Mouse (Mus musculus) limb, embryonic 11.5 days (tissue): ENCODE measurements around the gene Cd300lb. TPM values are rescaled to one million over a fixed set of nuclear protein-coding genes. Genes with fewer than 3 reads are reported as not detected.

Experiments used
- ATAC-seq: fragments of 200-750 bp; cut with Nextera tagmentation; 2 replicates; pipeline ENCODE4 v1.8.0; 2017; ENCODE audit warnings: low read depth; ENCODE audit not compliant: insufficient number of reproducible peaks, low FRiP score, low TSS enrichment
- DNase-seq: peaks from one replicate; pipeline ENCODE4 v3.0.0-alpha.2; 2015; ENCODE audit warnings: low spot score
- H3K27ac ChIP-seq: fragments of 300-500 bp; sonication (generic); replicated peaks from 2 replicates; pipeline ENCODE4 v1.5.1; 2014; ENCODE audit warnings: low read depth, mild to moderate bottlenecking, low read length
- H3K27me3 ChIP-seq: fragments of 300-500 bp; sonication (generic); 2 replicates; pipeline ENCODE4 v1.6.1; 2014; ENCODE audit warnings: mild to moderate bottlenecking, low read length, mixed read lengths; ENCODE audit not compliant: control insufficient read depth, insufficient read depth
- H3K36me3 ChIP-seq: fragments of 300-500 bp; sonication (generic); 2 replicates; pipeline ENCODE4 v1.6.1; 2014; ENCODE audit warnings: mild to moderate bottlenecking, low read length, moderate library complexity, mixed read lengths; ENCODE audit not compliant: control insufficient read depth, insufficient read depth
- H3K4me1 ChIP-seq: fragments of 300-500 bp; sonication (generic); 2 replicates; pipeline ENCODE4 v1.6.1; 2014; ENCODE audit warnings: low read length, mixed read lengths; ENCODE audit not compliant: control insufficient read depth, insufficient read depth
- H3K4me2 ChIP-seq: fragments of 300-500 bp; sonication (generic); 2 replicates; pipeline ENCODE4 v1.6.1; 2014; ENCODE audit warnings: low read depth, mild to moderate bottlenecking, moderate library complexity; ENCODE audit not compliant: severe bottlenecking
- H3K4me3 ChIP-seq: fragments of 300-500 bp; sonication (generic); 2 replicates; pipeline ENCODE4 v1.5.1; 2014; ENCODE audit warnings: low read depth, low read length
- H3K9ac ChIP-seq: fragments of 300-500 bp; sonication (generic); 2 replicates; pipeline ENCODE4 v1.6.1; 2014; ENCODE audit warnings: mild to moderate bottlenecking, low read length
- H3K9me3 ChIP-seq: fragments of 300-500 bp; sonication (generic); 2 replicates; pipeline ENCODE4 v1.6.1; 2016; ENCODE audit warnings: low read length; ENCODE audit not compliant: control insufficient read depth
- WGBS: fragments of 180-500 bp; shearing (Covaris S2); extraction: QIAGEN DNeasy Blood & Tissue Kit; methylation state at CpG from one replicate; pipeline ENCODE4 v1.1.7; 2014; 5-methylcytosine and 5-hydroxymethylcytosine counted together
- polyA plus RNA-seq: library from polyadenylated mRNA; unstranded; fragments of >200 nt; fragmentation: Nextera tagmentation; extraction: Ambion mirVana; gene quantifications from 2 replicates; pipeline ENCODE4 v1.2.1, GENCODE M21; 2014

Gene Cd300lb
- polyA plus RNA-seq, result not detected in 2 replicates

DNA sequence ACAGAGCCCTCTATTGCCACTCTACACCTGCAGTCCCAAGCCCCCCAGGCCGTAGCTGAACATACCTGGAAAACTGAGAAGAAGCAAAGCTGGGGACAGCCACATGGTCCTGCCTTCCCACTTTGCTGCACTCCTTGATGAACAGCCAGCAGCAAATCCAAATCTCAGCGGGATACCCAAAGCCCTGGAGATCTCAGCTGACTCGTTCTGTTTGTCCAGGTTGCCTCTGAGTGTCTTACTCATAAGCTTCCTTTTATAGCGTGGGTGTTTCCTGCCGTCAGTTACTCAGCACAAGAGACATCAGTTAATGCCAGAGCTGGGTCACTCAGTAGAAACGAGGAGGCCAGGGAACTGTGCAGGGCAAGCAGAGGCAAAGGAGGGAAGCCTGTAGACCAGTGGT, at the start of gene Cd300lb:
Gene Cd300lb, minus strand, starts transcription at position 243 of the 400 bp plus-strand sequence.
- no peaks in the 10 kb centered on the region for H3K27me3 ChIP-seq
- H3K9me3 ChIP-seq, result no peaks in the 10 kb centered on the region
- no peaks in the 10 kb centered on the region for H3K4me1 ChIP-seq
- no peak within 1 kb of the TSS for H3K4me3 ChIP-seq
- ATAC-seq (no peak), DNase-seq (no peak)
- no peak within 1 kb of the TSS for H3K9ac ChIP-seq
- no peaks in the 10 kb centered on the region for H3K36me3 ChIP-seq
- no peak within 1 kb of the TSS for H3K4me2 ChIP-seq
- H3K27ac ChIP-seq, result no peak within 1 kb of the TSS
- WGBS, result 67% methylated on average over 6 of the region's 6 CpGs

GRCm38 (mm10) chr11:114981866-114982265, 47.7 kb upstream of the Cd300lb start:
- Histone ChIP-seq H3K9ac (no peak overlapping the region), H3K27ac (no peak overlapping the region), H3K4me2 (no peak overlapping the region), H3K9me3 (peaks cover 4% of the 10 kb centered on the region; the same call in 1 of the 2 replicates), H3K27me3 (no peaks in the 10 kb centered on the region), H3K36me3 (no peaks in the 10 kb centered on the region), H3K4me1 (no peaks in the 10 kb centered on the region), H3K4me3 (no peak overlapping the region)
- DNase-seq (no peak), ATAC-seq (no peak)
- WGBS, result 89% methylated on average over 4 of the region's 4 CpGs

- Histone ChIP-seq H3K27ac (no peak overlapping the region), H3K36me3 (no peaks in the 10 kb centered on the region), H3K9me3 (no peaks in the 10 kb centered on the region), H3K4me2 (no peak overlapping the region), H3K4me1 (no peaks in the 10 kb centered on the region), H3K9ac (no peak overlapping the region), H3K27me3 (no peaks in the 10 kb centered on the region), H3K4me3 (no peak overlapping the region)
- no peak for ATAC-seq
- WGBS, result 86% methylated on average over 10 of the region's 10 CpGs
- DNase-seq, result no peak
These were observed 38.5 kb upstream of the Cd300lb start for GRCm38 (mm10) chr11:114972726-114973125.

DNA sequence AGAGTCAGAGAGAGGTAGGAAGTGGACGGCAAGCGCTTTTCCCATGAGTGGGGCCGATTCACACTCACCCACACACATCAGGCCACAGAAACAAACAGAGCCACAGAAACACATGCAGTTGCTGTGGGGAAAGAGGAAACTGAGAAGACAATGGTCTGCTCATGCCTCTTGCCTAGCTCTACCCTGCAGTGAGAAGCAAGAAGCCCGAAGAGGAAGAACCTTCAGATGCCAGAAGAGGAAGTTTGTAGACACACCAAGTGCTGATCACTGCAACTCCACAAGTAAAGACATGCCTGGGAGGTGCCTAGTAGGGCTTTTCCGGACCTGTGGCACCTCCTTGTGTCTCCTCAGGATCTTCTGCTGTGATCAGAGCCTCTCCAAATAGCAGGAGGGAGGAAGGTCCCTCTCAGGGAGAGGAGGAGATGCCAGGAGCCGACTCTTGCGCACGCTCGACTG, 34.6 kb upstream of the Cd300lb start, which contains the start of gene Cd300c:
Gene Cd300c, minus strand, starts transcription at position 406 of the 456 bp plus-strand sequence.
- ATAC-seq (no peak), DNase-seq (no peak)
- no peaks in the 10 kb centered on the region for H3K27me3 ChIP-seq
- no peak within 1 kb of the TSS; the same call in 1 of the 2 replicates for H3K4me2 ChIP-seq
- H3K36me3 ChIP-seq, result no peaks in the 10 kb centered on the region
- H3K27ac ChIP-seq, result no peak within 1 kb of the TSS
- H3K9me3 ChIP-seq, result no peaks in the 10 kb centered on the region
- 84% methylated on average over 9 of the region's 9 CpGs for WGBS
- no peaks in the 10 kb centered on the region for H3K4me1 ChIP-seq
- H3K4me3 ChIP-seq, result no peak within 1 kb of the TSS
- no peak within 1 kb of the TSS for H3K9ac ChIP-seq

- Histone ChIP-seq H3K4me1 (no peaks in the 10 kb centered on the region), H3K9me3 (no peaks in the 10 kb centered on the region), H3K4me2 (no peak overlapping the region), H3K27me3 (no peaks in the 10 kb centered on the region), H3K27ac (no peak overlapping the region), H3K9ac (no peak overlapping the region), H3K36me3 (no peaks in the 10 kb centered on the region), H3K4me3 (no peak overlapping the region)
- no peak for DNase-seq
- no peak for ATAC-seq
- 65% methylated on average over 3 of the region's 3 CpGs for WGBS
These were observed 31.1 kb upstream of the Cd300lb start for GRCm38 (mm10) chr11:114965182-114965828.

DNA sequence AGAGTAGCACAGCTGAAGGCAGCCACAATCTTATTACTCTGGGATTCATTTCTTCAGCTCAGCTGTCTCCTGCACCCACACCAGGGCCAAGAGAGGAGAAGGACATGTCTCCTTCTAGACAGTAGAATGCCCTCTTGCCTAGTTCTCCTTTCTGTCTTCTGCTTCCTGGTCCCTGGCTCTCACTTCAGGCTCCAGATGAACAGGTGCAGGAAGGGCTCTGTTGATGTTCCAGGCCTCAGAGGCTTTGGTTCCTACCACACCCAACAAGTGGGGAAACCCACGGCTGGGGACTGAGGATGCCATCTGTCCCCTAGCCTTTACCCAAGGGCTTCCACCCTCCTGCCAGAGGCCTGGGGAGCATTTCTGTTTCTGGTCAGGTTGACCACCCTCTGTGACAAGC, 26.2 kb upstream of the Cd300lb start:
- no peak overlapping the region for H3K4me2 ChIP-seq
- no peak overlapping the region for H3K9ac ChIP-seq
- H3K9me3 ChIP-seq, result no peaks in the 10 kb centered on the region
- DNase-seq, result no peak
- no peaks in the 10 kb centered on the region for H3K27me3 ChIP-seq
- 71% methylated on average over 1 of the region's 1 CpGs for WGBS
- no peak overlapping the region for H3K27ac ChIP-seq
- no peaks in the 10 kb centered on the region for H3K36me3 ChIP-seq
- ATAC-seq, result no peak
- no peak overlapping the region for H3K4me3 ChIP-seq
- no peaks in the 10 kb centered on the region for H3K4me1 ChIP-seq

DNA sequence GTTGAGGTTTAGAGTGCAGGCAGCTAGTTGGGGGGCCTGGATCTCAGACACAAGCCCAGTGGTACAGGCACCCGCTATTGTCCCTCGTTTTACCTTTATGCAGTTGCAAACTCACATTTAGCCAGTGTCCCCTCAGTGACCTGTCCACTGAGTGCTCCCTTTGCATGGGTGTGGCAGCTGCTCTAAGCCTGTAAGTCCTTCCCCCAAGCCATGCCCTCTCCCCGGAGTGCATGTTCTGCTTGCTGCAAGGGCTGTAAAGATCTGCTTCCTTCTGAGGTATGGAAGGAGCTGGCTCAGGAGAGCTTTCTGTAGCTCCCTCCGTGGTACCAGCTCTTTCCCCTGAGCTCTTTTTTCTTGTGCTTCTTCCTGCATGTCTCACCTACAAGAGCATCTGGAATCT, 595 bp downstream of the Cd300lb start:
- DNase-seq, result no peak
- H3K36me3 ChIP-seq, result no peaks in the 10 kb centered on the region
- whole genome bisulfite sequencing, result 79% methylated on average over 4 of the region's 4 CpGs
- H3K27me3 ChIP-seq, result no peaks in the 10 kb centered on the region
- H3K27ac ChIP-seq, result no peak overlapping the region
- H3K4me1 ChIP-seq, result no peaks in the 10 kb centered on the region
- no peak overlapping the region for H3K4me2 ChIP-seq
- ATAC-seq, result no peak
- no peak overlapping the region for H3K4me3 ChIP-seq
- H3K9me3 ChIP-seq, result no peaks in the 10 kb centered on the region
- no peak overlapping the region for H3K9ac ChIP-seq

DNA sequence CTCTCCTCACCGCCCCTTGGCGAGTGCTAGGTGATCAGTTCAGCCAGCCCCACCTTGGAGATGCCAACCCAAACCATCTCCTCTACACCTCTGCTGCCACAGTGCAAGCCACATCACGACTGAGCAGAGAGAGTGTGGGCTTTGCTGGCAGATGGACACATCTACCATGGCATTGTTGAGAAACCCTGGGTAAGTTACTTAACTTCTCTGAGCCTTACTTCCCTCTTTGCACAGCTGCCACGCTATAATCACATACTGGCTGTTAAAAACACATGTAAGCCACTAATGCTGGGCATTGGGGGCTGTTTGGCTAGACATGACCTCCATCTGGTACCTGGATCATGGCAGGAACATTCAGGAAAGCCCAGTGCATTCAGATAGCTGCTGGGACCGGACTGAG, 3.1 kb downstream of the Cd300lb start:
- H3K4me2 ChIP-seq, result no peak overlapping the region
- 74% methylated on average over 5 of the region's 5 CpGs for WGBS
- no peak for ATAC-seq
- no peak for DNase-seq
- no peak overlapping the region for H3K4me3 ChIP-seq
- H3K4me1 ChIP-seq, result no peaks in the 10 kb centered on the region
- H3K27ac ChIP-seq, result no peak overlapping the region
- no peak overlapping the region for H3K9ac ChIP-seq
- H3K27me3 ChIP-seq, result no peaks in the 10 kb centered on the region
- H3K9me3 ChIP-seq, result no peaks in the 10 kb centered on the region
- H3K36me3 ChIP-seq, result no peaks in the 10 kb centered on the region

DNA sequence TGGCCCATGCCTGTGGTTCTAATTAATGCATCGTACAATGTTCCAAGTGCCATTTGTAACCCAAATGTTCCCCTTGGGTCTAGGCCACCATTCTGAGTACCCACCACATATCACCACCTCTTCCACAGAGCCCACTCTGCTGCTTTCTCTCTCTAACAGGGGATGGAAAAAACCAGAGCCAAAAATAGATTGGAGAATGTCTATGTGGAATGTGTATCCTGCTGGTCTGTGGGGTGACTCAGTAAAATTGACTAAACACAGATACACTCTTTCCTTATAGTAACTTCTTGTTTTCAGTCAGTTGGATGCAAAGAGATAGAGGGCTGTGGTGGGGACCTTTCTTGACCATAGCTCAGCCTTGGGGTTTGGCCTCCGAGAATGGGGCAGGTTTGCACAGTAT, 4.6 kb downstream of the Cd300lb start:
- Histone ChIP-seq H3K4me1 (no peaks in the 10 kb centered on the region), H3K4me2 (no peak overlapping the region), H3K36me3 (no peaks in the 10 kb centered on the region), H3K9me3 (no peaks in the 10 kb centered on the region), H3K27ac (no peak overlapping the region), H3K27me3 (no peaks in the 10 kb centered on the region), H3K9ac (no peak overlapping the region), H3K4me3 (no peak overlapping the region)
- 88% methylated on average over 2 of the region's 2 CpGs for WGBS
- no peak for DNase-seq
- no peak for ATAC-seq
